Mouse (Mus musculus): ENCODE measurements around the gene Gm2030. TPM values are rescaled to one million over a fixed set of nuclear protein-coding genes. Genes with fewer than 3 reads are reported as not detected.
"Not testable (repeated sequence)": the region's sequence is repeated elsewhere in the genome, so short reads cannot be mapped to it uniquely, and the experiment has no call there.

Gene Gm2030
- polyA plus RNA-seq (2016; fragmentation: Nextera tagmentation; extraction: Ambion mirVana) = not detected in 2 replicates

GRCm38 (mm10) chrX:26309944-26310343 lies at the start of gene Gm2030:
Gene Gm2030 (minus strand): TSS chrX:26310044.
- not testable (repeated sequence) for H3K36me3 ChIP-seq; H3K27ac ChIP-seq; H3K4me3 ChIP-seq; H3K27me3 ChIP-seq (ENCODE audit: insufficient read depth, poor library complexity, severe bottlenecking); DNase-seq (ENCODE audit: low spot score); H3K9me3 ChIP-seq; H3K4me1 ChIP-seq
- WGBS = 64% methylated on average over 3 of the region's 4 CpGs

Other genes with a start within 250 kb of the Gm2030 start
- not detected in 2 replicates for gene Gm2012, start 78.7 kb downstream of the Gm2030 start, polyA plus RNA-seq (2016; fragmentation: Nextera tagmentation; extraction: Ambion mirVana)
- gene Slx, start 235.5 kb upstream of the Gm2030 start, polyA plus RNA-seq (2016; fragmentation: Nextera tagmentation; extraction: Ambion mirVana) = not detected in 2 replicates

Measured in heart, embryonic 10.5 days (tissue).